Mouse (Mus musculus): ENCODE measurements around the gene Rasa4. TPM values are rescaled to one million over a fixed set of nuclear protein-coding genes. Genes with fewer than 3 reads are reported as not detected.
"Not testable (repeated sequence)": the region's sequence is repeated elsewhere in the genome, so short reads cannot be mapped to it uniquely, and the experiment has no call there.

Gene Rasa4
- polyA plus RNA-seq, 1 experiment from 2014 or later = 9.6 TPM

DNA sequence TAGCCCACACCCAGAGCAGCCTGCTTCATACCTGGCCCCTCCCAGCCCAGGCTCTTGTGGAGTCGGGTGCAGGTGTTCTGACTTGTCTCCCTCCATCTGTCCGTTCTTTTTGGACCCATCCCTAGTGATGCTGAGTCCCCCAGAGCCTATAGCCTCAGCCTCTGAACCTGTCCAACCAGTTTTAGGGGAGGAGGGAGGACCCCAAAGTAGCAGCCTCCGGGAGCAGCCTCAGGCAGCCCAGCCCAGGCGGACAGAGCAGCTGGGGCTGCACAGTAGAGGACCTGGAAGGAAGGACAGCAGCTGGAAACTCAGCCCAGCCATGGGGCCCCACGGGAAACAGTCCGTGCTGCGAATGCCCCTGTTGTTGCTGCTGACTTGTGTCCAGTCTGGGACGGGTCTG, 26.6 kb upstream of the Rasa4 start:
- Histone ChIP-seq H3K9ac (ENCODE audit: low read length) (peak overlapping the region; percentile 32; the same call in 1 of the 2 replicates), H3K4me2 (ENCODE audit: low read depth, low read length) (peak overlapping the region; percentile 33), H3K27ac (ENCODE audit: low read length) (peak overlapping the region; percentile 57; the same call in 1 of the 2 replicates), H3K9me3 (replicated peaks; ENCODE audit: control insufficient read depth, low read length) (no peaks in the 10 kb centered on the region), H3K27me3 (ENCODE audit: control insufficient read depth, insufficient read depth, low read length) (no peaks in the 10 kb centered on the region), H3K4me1 (ENCODE audit: control insufficient read depth, insufficient read depth, low read length) (peaks cover 6% of the 10 kb centered on the region), H3K4me3 (replicated peaks; ENCODE audit: low read length) (peak overlapping the region; percentile 25), H3K36me3 (ENCODE audit: control insufficient read depth, insufficient read depth, low read length) (no peaks in the 10 kb centered on the region)
- WGBS = 17% methylated on average over 8 of the region's 8 CpGs
- ATAC-seq (ENCODE audit: insufficient read depth, low FRiP score) = peak; percentile 52

DNA sequence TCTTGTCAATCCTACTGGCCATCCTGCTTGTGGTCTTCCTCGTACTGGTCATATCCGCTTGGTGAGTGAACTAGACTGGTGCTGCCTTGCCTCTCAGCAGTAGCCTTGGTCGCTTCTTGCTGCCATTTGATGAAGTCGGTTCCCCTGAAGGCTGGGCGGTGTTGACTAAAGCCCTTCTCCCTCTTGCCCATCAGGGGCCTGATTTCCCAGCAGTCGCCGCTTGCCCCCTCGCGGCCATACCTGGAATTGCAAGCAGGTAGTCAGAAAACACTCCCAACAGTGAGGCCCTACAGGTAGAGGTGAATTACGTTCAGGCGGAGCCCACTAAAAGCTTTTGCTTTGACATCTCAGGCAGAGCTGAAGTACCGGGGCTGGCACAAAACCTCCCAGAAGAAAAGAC, 22.1 kb upstream of the Rasa4 start:
- no peaks in the 10 kb centered on the region for H3K9me3 ChIP-seq (replicated peaks; ENCODE audit: control insufficient read depth, low read length)
- ATAC-seq (ENCODE audit: insufficient read depth, low FRiP score) = no peak

DNA sequence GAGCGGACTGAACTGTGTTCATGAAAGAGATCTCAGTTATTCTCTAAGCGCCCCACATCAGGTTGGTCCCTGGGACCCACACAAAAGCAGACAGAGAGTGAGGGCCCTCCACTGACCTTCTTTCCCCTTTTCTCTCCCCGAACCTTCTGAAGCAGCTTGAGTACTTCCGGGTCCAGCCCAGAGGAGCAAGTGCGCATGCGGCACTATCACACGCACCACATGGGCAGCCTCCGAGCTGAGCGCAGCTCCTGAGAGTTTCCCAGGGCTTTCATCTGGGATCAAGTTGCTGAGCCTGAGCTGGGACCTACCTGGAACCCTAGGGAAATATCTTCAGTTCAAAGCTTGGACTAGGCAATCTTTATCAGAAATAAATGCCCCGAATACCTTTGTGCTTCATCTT, 19.8 kb upstream of the Rasa4 start:
- no peak overlapping the region for H3K4me3 ChIP-seq (replicated peaks; ENCODE audit: low read length)
- no peaks in the 10 kb centered on the region for H3K9me3 ChIP-seq (replicated peaks; ENCODE audit: control insufficient read depth, low read length)
- no peak for ATAC-seq (ENCODE audit: insufficient read depth, low FRiP score)
- H3K4me1 ChIP-seq (ENCODE audit: control insufficient read depth, insufficient read depth, low read length) = no peaks in the 10 kb centered on the region
- no peak overlapping the region for H3K9ac ChIP-seq (ENCODE audit: low read length)
- no peak overlapping the region for H3K4me2 ChIP-seq (ENCODE audit: low read depth, low read length)
- 88% methylated on average over 10 of the region's 10 CpGs for WGBS
- H3K27me3 ChIP-seq (ENCODE audit: control insufficient read depth, insufficient read depth, low read length) = no peaks in the 10 kb centered on the region
- no peaks in the 10 kb centered on the region for H3K36me3 ChIP-seq (ENCODE audit: control insufficient read depth, insufficient read depth, low read length)
- H3K27ac ChIP-seq (ENCODE audit: low read length) = no peak overlapping the region

More for the DNA sequence above, 22.1 kb upstream of the Rasa4 start:
- peak overlapping the region; percentile 42; the same call in 1 of the 2 replicates for H3K9ac ChIP-seq (ENCODE audit: low read length)
- H3K27ac ChIP-seq (ENCODE audit: low read length) = no peak overlapping the region
- WGBS = 9% methylated on average over 12 of the region's 12 CpGs
- no peaks in the 10 kb centered on the region for H3K36me3 ChIP-seq (ENCODE audit: control insufficient read depth, insufficient read depth, low read length)
- H3K4me1 ChIP-seq (ENCODE audit: control insufficient read depth, insufficient read depth, low read length) = 0 out of 2 replicates have a peak, but pooled peaks cover 4% of the 10 kb centered on the region
- no peak overlapping the region for H3K4me2 ChIP-seq (ENCODE audit: low read depth, low read length)
- H3K27me3 ChIP-seq (ENCODE audit: control insufficient read depth, insufficient read depth, low read length) = no peaks in the 10 kb centered on the region
- no peak overlapping the region for H3K4me3 ChIP-seq (replicated peaks; ENCODE audit: low read length)

DNA sequence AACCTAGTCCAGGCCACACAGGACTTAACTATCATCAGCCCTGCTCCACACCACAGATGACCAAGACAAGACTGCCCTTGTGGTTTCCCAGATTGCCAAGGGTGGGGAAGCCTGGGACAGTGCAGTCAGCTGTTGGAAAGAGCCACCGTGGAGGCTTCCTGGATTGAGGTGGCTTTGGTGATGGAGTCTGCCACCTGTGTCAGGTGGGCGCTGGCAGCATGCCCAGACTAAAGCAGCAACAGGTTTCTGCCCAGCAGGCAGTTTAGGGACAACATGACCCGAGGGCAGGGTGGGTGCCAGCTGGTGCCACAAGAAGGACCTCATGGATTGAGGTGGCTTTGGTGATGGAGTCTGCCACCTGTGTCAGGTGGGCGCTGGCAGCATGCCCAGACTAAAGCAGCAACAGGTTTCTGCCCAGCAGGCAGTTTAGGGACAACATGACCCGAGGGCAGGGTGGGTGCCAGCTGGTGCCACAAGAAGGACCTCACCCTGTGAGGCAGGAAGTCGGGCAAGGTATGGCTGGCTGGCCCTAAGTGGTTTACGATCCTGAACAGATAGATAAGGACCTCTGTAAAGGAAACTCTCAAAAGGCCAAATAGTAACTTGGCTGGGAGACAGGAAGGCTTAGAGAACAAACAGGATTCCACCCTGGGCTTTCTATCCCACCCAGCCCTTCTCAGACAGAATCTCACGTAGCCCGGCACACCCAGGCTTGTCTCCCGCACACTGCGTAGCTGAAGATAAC, 17.1 kb upstream of the Rasa4 start:
- H3K36me3 ChIP-seq (ENCODE audit: control insufficient read depth, insufficient read depth, low read length); H3K27me3 ChIP-seq (ENCODE audit: control insufficient read depth, insufficient read depth, low read length); H3K4me3 ChIP-seq (replicated peaks; ENCODE audit: low read length); H3K4me1 ChIP-seq (ENCODE audit: control insufficient read depth, insufficient read depth, low read length); H3K9ac ChIP-seq (ENCODE audit: low read length); H3K9me3 ChIP-seq (replicated peaks; ENCODE audit: control insufficient read depth, low read length); H3K27ac ChIP-seq (ENCODE audit: low read length); H3K4me2 ChIP-seq (ENCODE audit: low read depth, low read length): not testable (repeated sequence)
- 0 out of 2 replicates have a peak, but pooled peaks have one; percentile 35 for ATAC-seq (ENCODE audit: insufficient read depth, low FRiP score)
- whole genome bisulfite sequencing = 61% methylated on average over 11 of the region's 11 CpGs

DNA sequence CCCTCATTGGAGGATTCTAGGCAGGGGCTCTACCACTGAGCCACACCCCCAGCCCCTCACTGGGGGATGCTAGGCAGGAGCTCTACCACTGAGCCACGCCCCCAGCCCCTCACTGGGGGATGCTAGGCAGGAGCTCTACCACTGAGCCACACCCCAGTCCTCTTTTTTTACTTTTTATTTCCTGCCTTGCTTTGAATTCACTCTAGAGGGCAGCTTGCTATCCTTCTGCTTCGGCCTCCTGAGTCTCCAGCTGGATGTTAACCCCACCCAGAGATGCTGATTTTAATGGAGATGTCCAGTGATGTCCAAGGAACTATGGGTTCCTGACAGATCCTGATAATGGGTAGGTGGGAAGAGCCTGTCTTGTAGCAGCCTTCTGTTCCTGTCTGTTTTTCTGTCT, 14.3 kb upstream of the Rasa4 start:
- Histone ChIP-seq H3K4me2 (ENCODE audit: low read depth, low read length) (no peak overlapping the region), H3K9ac (ENCODE audit: low read length) (no peak overlapping the region), H3K27me3 (ENCODE audit: control insufficient read depth, insufficient read depth, low read length) (no peaks in the 10 kb centered on the region), H3K27ac (ENCODE audit: low read length) (no peak overlapping the region), H3K36me3 (ENCODE audit: control insufficient read depth, insufficient read depth, low read length) (no peaks in the 10 kb centered on the region), H3K4me1 (ENCODE audit: control insufficient read depth, insufficient read depth, low read length) (no peaks in the 10 kb centered on the region), H3K9me3 (replicated peaks; ENCODE audit: control insufficient read depth, low read length) (no peaks in the 10 kb centered on the region), H3K4me3 (replicated peaks; ENCODE audit: low read length) (no peak overlapping the region)
- no peak for ATAC-seq (ENCODE audit: insufficient read depth, low FRiP score)
- 67% methylated on average over 2 of the region's 2 CpGs for WGBS

DNA sequence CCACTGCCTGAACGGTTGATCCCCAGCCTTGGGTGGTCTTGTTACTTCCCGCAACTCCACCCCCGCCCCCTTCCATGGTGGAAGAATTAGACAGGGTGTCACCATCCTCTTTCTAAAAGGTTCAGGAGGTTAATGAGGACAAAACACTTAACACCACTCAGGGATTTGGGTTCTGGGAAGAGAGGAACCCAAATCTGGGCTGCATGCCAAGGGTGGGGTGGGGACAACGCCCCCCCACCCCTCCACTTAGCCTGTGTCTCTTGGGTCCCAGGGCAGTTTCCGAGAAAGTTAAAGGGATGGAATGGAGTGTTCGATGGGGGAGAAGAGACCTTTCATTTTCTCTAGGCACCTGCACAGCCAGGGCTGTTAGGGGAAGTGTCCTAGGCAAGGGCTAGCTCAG, 10.7 kb upstream of the Rasa4 start:
- whole genome bisulfite sequencing = 54% methylated on average over 6 of the region's 6 CpGs

DNA sequence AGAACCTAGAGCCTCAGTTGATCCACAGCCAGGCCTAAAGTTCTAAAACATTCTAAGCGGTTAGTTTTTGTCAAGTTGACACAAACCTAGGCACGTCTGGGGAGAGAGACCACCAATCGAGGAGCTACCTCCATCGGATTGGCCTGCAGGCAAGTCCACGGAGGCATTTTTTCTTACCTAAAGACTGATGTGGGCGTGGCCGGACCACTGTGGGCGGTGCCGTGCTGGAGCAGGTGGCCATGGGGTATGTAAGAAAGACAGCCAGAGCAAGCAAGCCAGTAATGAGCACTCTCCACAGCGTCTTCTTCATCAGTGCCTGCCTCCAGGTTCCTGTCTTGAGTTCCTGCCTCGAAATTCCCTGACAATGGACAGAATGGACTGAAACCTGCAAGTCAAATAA, 10.2 kb upstream of the Rasa4 start:
- no peak overlapping the region for H3K4me2 ChIP-seq (ENCODE audit: low read depth, low read length)
- no peaks in the 10 kb centered on the region for H3K4me1 ChIP-seq (ENCODE audit: control insufficient read depth, insufficient read depth, low read length)
- no peak overlapping the region for H3K27ac ChIP-seq (ENCODE audit: low read length)
- H3K27me3 ChIP-seq (ENCODE audit: control insufficient read depth, insufficient read depth, low read length) = no peaks in the 10 kb centered on the region
- no peak for ATAC-seq (ENCODE audit: insufficient read depth, low FRiP score)
- WGBS = 64% methylated on average over 11 of the region's 11 CpGs
- no peaks in the 10 kb centered on the region for H3K9me3 ChIP-seq (replicated peaks; ENCODE audit: control insufficient read depth, low read length)
- H3K36me3 ChIP-seq (ENCODE audit: control insufficient read depth, insufficient read depth, low read length) = no peaks in the 10 kb centered on the region
- no peak overlapping the region for H3K9ac ChIP-seq (ENCODE audit: low read length)
- H3K4me3 ChIP-seq (replicated peaks; ENCODE audit: low read length) = no peak overlapping the region

More for the DNA sequence above, 10.7 kb upstream of the Rasa4 start:
- Histone ChIP-seq H3K9me3 (replicated peaks; ENCODE audit: control insufficient read depth, low read length) (no peaks in the 10 kb centered on the region), H3K4me3 (replicated peaks; ENCODE audit: low read length) (no peak overlapping the region), H3K4me2 (ENCODE audit: low read depth, low read length) (no peak overlapping the region), H3K36me3 (ENCODE audit: control insufficient read depth, insufficient read depth, low read length) (no peaks in the 10 kb centered on the region), H3K9ac (ENCODE audit: low read length) (no peak overlapping the region), H3K27me3 (ENCODE audit: control insufficient read depth, insufficient read depth, low read length) (no peaks in the 10 kb centered on the region), H3K4me1 (ENCODE audit: control insufficient read depth, insufficient read depth, low read length) (no peaks in the 10 kb centered on the region), H3K27ac (ENCODE audit: low read length) (no peak overlapping the region)
- no peak for ATAC-seq (ENCODE audit: insufficient read depth, low FRiP score)

DNA sequence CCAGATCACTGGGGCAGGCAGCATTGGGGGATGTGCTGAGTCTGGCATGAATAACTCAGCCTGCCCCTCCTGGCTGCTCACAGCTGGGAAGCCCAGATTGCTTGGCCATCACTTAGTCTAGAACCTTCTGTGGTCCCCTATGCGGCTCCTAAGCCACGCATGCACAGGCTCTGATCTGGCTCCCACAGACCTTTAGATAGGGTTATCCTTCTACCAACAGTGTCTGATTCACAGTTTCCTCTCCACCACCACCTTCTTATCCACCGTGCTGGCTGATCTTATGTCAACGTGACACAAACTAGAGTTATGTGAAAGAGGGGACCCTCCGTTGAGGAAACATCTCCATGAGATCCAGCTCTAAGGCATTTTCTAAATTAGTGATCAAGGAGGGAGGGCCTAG, 8.6 kb upstream of the Rasa4 start:
- H3K27me3 ChIP-seq (ENCODE audit: control insufficient read depth, insufficient read depth, low read length) = no peaks in the 10 kb centered on the region
- no peak overlapping the region for H3K4me3 ChIP-seq (replicated peaks; ENCODE audit: low read length)
- H3K36me3 ChIP-seq (ENCODE audit: control insufficient read depth, insufficient read depth, low read length) = no peaks in the 10 kb centered on the region
- no peak overlapping the region for H3K27ac ChIP-seq (ENCODE audit: low read length)
- no peaks in the 10 kb centered on the region for H3K9me3 ChIP-seq (replicated peaks; ENCODE audit: control insufficient read depth, low read length)
- ATAC-seq (ENCODE audit: insufficient read depth, low FRiP score) = no peak
- H3K4me2 ChIP-seq (ENCODE audit: low read depth, low read length) = no peak overlapping the region
- H3K9ac ChIP-seq (ENCODE audit: low read length) = no peak overlapping the region
- WGBS = 81% methylated on average over 5 of the region's 5 CpGs
- no peaks in the 10 kb centered on the region for H3K4me1 ChIP-seq (ENCODE audit: control insufficient read depth, insufficient read depth, low read length)

DNA sequence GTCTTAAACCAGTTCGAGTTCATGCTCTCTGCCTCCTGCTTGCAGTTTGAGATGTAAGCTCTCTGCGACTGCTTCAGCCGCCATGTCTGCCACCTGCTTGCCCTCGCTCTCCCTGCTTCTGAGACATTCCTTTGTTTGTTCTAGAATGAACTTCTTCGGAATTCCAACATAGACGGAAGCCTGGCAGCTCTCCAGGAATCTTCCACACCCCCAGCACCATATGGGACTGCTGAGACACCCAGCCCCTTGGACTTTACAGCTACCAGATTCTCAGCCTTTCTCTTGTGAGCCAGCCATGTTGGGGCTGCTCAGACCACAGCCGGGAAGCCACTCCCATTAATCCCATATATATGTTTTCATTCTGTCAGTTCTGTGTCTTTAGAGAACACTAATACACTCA, 7.4 kb upstream of the Rasa4 start:
- no peak overlapping the region for H3K4me3 ChIP-seq (replicated peaks; ENCODE audit: low read length)
- no peaks in the 10 kb centered on the region for H3K4me1 ChIP-seq (ENCODE audit: control insufficient read depth, insufficient read depth, low read length)
- no peaks in the 10 kb centered on the region for H3K27me3 ChIP-seq (ENCODE audit: control insufficient read depth, insufficient read depth, low read length)
- H3K36me3 ChIP-seq (ENCODE audit: control insufficient read depth, insufficient read depth, low read length) = no peaks in the 10 kb centered on the region
- no peaks in the 10 kb centered on the region for H3K9me3 ChIP-seq (replicated peaks; ENCODE audit: control insufficient read depth, low read length)
- no peak overlapping the region for H3K9ac ChIP-seq (ENCODE audit: low read length)
- 17% methylated on average over 7 of the region's 7 CpGs for WGBS
- H3K27ac ChIP-seq (ENCODE audit: low read length) = no peak overlapping the region
- no peak overlapping the region for H3K4me2 ChIP-seq (ENCODE audit: low read depth, low read length)
- peak; percentile 49; the same call in 1 of the 2 replicates for ATAC-seq (ENCODE audit: insufficient read depth, low FRiP score)

Measured in stomach, embryonic 16.5 days (tissue).